Mouse (Mus musculus): ENCODE data around the gene Spen. TPM values are rescaled to one million over a fixed set of nuclear protein-coding genes. Genes with fewer than 3 reads are reported as not detected.
"Not testable (repeated sequence)": the region's sequence is repeated elsewhere in the genome, so short reads cannot be mapped to it uniquely, and the experiment has no call there.

The Spen gene
- 10 to 100 TPM; 32.1 to 34.2 TPM for total RNA-seq (2021)

DNA sequence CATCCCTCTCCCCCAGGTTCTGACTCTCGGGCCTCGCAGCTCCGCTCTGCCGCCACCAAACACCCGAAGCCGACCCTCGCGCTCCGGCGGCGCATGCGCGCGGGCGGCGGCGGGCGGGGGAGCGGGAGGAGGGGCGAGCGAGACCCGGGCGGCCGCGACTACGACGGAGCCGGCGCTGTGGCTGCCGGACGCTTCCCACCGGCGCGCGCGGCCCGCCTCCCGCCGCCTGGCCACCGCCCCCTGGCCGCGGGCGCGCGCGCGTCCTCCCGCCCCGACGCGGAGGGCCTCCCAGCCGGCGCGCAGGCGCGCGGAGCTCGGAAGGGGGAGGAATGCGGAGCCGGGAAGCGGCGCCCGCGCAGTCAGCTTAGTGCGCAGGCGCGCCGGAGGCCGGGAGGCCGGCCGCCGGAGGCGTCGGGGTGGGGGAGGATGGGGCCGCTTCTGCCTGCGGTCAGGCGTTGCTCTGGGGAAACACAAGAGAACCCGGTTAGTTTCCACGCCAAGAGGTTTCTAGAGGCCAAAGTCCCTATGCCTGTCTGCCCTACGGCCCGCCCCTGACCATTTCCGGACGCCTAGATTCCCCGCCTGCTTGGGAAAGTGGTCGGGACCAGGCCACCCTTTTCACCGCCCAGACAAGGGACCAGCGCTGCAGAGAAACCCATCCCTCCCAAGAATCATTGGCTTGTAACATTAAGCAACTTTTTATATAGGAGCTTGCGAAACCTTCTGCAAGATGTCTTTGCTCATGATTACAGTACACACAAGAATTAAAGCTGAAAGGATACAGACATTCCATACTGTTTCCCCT, at the start of gene Spen:
Gene Spen (minus strand): TSS at position 190 of the 805 bp plus-strand sequence.
- intact Hi-C loops (cut with DNase I) = no loop called here
- peak; percentile 95 to 96 for DNase-seq

- DNase-seq = no peak
- intact Hi-C loops (cut with DNase I) = no loop called here
These were observed 45.5 kb upstream of the Spen start for GRCm38 (mm10) chr4:141583919-141584318.

DNA sequence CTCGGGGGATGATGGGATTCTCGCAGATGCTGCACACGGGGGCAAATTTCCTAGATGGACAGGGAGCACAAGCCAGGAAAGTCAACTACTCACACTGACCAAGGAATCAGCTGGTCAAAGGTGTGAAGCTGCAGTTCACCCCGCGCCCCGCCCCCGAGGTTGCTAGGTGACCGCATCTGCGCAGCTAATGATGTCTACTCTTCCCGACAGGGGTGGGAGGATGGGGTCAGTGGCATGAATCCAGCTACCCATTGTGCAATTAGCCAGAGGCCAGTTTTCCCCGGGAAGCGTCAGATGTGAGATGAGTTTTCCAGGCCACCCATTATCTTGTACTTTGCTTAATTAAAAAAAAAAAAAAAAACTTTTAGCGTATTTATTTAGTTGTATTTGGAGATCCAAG, 42.7 kb upstream of the Spen start:
- intact Hi-C loops (cut with DNase I) = no loop called here
- no peak for DNase-seq

DNA sequence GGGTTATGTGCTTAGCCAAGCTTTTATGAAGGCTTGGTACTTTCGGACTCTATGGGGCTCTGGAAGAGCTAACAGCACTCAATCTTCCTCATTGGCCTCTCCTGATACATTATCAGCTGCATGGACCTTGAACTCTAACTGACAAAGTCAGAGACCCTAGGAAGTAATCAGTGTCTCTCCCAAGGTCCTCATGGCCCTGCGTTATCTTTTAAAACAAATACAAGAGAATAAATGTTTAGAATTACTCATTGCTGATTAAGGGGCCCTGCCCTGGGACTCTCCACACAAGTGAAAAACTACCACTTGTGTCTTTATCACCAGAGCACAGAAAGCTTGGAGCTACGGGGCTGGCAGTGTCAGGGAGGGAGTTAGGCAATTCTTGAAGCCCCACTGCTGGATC, 40.4 kb upstream of the Spen start:
- DNase-seq = no peak
- intact Hi-C loops (cut with DNase I) = loop anchor here (5.0 kb wide), 1 partner anchor 192 kb away; no protein-coding TSS in a partner anchor

- no peak for DNase-seq
- intact Hi-C loops (cut with DNase I) = loop anchor here (5.0 kb wide), 1 partner anchor 190 kb away; no protein-coding TSS in a partner anchor
These were observed 38.5 kb upstream of the Spen start for GRCm38 (mm10) chr4:141576877-141577276.

- DNase-seq = no peak
- intact Hi-C loops (cut with DNase I) = loop anchor here (5.0 kb wide), 1 partner anchor 189 kb away; no protein-coding TSS in a partner anchor
These were observed 38.0 kb upstream of the Spen start for GRCm38 (mm10) chr4:141576404-141576803.

DNA sequence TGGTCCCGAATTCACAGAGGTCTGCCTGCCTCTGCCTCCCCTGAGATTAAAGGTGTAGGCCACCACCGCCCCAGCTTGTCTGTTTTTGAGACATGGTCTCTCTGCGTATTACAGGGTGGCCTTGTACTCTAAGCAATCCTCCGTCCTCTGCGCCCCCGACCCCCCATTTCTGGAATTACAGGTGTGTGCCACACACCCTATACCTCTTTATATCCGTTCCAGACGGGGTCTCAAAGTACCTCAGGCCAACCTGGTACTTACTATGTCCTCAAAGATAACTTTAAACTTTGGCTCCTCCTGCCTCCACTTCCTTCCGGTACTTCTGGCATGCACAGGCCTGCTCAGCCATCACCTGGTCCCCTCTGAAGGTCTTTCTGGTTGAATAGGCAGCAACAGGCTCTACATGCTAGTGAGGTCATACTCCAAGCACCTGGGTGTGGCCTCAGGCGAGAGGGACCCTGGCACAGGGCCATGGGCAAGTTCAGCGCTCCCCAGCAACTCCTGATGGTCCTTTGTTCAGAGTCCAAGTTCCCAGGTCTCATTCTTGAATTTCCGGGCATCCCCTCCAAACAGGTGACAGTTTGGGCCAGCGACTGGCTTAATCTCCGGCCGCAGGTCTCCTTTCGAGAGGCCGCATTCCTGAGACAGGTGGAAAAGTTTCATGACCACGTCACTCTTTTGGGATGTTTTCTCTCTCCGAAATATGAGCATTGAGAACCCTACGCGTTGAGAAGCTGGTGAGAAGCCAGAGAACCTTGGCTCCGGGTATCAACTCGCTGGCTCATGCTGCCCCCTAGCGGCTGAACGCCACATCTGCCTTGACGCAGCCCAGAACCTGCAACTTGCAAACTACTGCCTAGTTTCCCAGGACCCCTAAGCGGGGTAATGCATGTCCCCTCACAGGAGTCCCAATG, 36.6 kb upstream of the Spen start:
- DNase-seq = peak; percentile 88 to 93

GRCm38 (mm10) chr4:141573359-141573966, 35.1 kb upstream of the Spen start:
- peak; percentile 39 to 48 for DNase-seq
- intact Hi-C loops (cut with DNase I) = no loop called here

More for the DNA sequence above, 36.6 kb upstream of the Spen start:
- intact Hi-C loops (cut with DNase I) = loop anchor here (1.0 to 5.0 kb wide), 3 partner anchors 144 to 188 kb away; no protein-coding TSS in a partner anchor

DNA sequence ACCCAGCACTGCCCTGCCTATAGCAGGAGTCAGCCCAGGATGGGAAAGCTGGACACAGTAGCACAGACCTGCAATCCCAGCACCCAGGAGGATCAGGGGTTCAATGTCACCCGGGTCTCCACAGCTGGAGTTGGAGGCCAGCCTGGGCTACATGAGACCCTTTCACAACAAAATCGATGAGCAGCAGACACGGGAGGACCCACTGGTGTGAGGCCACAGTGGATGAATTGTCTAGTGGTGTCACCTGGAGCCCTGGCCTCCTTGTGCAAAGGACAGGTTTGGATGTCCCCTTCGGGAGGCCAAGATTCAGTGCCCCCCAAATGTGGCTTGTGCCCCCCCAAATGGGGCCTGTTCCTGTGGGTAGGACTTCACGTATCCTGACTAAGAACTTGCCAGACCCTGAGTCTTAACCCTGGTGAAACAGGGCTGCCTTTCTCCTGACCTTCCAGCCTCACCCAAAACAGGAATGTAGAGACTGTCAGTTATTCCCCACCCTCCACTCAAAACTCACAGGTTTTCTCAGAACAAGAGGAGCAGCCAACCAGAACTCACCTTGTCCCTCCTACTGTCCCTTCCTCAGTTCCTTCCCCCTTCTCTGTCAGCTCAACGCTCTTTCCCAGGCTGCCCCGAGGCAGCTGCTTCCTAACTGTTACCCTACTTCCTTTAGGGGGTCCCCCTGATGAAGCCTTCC, 34.4 kb upstream of the Spen start:
- intact Hi-C loops (cut with DNase I) = no loop called here
- DNase-seq = no peak

- intact Hi-C loops (cut with DNase I) = no loop called here
- no peak for DNase-seq
These were observed 33.5 kb upstream of the Spen start for GRCm38 (mm10) chr4:141571934-141572333.

GRCm38 (mm10) chr4:141571337-141571739, 32.9 kb upstream of the Spen start:
- no peak for DNase-seq
- intact Hi-C loops (cut with DNase I) = no loop called here

DNA sequence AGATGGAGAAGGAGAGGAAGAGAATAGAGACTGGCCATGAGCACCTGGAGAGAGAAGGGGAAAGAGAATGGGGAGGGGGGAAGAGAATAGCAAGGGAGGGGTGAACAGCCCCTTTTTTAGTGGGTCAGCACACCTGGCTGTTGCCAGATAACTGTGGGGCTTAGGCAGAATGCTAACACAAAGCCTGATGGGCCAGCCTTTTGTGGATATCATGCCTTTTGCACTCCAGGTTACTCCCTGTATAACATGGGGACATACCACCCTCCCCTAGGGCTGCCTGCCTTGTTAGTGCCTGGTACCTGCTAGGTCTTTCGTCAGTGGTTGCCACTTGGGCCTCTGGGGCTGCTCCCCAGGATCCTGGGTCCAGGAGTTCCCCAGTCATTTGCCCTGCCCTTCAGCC, 32.4 kb upstream of the Spen start:
- intact Hi-C loops (cut with DNase I) = no loop called here
- no peak for DNase-seq

- DNase-seq = peak; percentile 57 to 65
- intact Hi-C loops (cut with DNase I) = no loop called here
These were observed 31.6 kb upstream of the Spen start for GRCm38 (mm10) chr4:141570004-141570403.

DNA sequence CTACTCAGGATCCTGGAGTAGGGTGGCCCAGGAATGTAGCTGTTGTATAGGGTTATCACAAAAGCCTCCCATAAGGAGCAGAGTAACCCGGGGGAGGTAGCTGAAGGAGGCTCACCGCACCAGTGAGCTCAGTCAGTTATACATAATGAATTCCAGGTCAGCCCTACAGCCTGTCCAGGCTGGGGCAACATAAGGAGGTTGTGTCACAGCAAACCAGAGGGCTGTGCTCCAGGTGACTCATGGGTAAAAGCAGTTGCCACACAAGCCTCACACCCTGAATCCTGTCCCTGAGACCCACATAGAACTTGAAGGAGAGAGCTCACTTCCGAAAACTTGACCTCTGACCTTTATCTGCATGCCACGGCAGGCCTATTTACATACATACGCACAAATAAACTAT, 30.6 kb upstream of the Spen start:
- intact Hi-C loops (cut with DNase I) = no loop called here
- DNase-seq = no peak

DNA sequence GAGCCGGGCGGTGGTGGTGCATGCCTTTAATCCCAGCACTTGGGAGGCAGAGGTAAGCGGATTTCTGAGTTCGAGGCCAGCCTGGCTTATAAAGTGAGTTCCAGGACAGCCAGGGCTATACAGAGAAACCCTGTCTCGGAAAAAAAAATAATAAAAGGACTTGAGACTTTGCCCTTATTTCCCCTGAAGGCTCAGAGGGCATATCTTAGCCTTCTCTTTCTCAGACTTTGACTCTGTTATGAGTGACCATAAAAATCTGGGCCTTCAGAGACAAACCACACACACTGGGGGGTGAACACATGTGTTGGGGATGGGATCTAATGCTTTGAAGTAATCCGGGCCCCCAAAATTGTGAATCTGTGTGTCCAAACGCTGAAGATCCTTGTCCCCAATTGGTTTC, 28.8 kb upstream of the Spen start:
- intact Hi-C loops (cut with DNase I); DNase-seq: not testable (repeated sequence)

DNA sequence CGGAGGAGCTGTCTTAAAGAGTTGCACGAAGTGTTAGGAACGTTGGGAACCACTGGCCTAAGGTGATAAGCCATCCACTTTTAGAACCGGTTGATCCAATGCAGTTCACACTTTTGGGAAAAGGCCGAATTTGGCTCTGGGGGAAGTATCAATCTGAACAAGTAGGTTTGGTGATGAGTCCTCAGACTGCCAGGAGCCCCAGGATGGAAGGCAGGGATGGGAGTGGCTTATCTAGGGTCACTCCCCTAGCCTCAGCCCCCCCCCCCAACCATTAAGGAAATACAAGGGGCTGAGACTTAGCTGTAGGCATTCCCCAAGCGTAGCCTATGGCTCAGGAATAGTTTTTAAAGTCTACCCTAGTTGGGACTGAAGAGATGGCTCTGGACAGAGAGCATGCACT, 27.8 kb upstream of the Spen start:
- intact Hi-C loops (cut with DNase I) = no loop called here

GRCm38 (mm10) chr4:141565325-141565724, 26.9 kb upstream of the Spen start:
- intact Hi-C loops (cut with DNase I) = no loop called here
- DNase-seq = no peak

More for the DNA sequence above, 27.8 kb upstream of the Spen start:
- no peak for DNase-seq

GRCm38 (mm10) chr4:141564660-141565059, 26.3 kb upstream of the Spen start:
- intact Hi-C loops (cut with DNase I) = no loop called here
- no peak for DNase-seq

DNA sequence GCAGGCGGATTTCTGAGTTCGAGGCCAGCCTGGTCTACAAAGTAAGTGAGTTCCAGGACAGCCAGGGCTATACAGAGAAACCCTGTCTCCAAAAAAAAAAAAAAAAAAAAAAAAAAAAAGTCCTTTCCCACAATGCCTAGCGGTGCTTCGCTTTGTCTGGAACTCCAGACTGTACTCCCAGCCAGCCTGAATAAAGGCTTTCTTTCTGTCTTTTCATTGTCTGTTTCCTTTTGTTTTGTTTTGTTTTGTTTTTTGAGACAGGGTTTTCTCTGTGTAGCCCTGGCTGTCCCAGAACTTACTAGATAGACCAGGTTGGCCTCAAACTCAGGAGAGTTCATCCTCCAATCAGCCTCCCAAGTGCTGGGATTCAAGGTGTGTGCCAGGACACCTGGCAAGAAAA, 25.8 kb upstream of the Spen start:
- DNase-seq = no peak
- intact Hi-C loops (cut with DNase I) = no loop called here

DNA sequence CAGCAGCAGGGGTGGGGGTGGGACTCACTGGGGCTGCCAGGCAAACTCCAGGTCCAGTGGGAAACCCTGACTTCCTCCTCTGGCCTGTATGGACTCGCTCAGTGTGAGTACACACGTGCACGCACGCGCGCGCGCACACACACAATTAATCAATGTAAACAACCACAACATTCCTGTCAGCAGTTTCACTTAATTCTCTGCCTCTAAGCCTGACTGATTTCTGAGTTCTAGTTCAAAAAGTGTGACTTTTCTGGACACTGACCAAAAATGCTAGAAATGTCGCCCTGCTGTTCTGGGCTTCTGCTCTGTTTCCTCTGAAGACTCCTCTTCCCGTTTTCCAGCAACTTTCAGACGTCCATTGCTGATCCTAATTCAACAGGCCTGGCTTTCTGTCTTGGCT, 23.9 kb upstream of the Spen start:
- intact Hi-C loops (cut with DNase I) = no loop called here
- DNase-seq = no peak

Measured in heart, postnatal 10 days (tissue).